Mouse (Mus musculus) C3H10T1/2 (cell line): ENCODE measurements around the gene Gucy1a1. TPM values are rescaled to one million over a fixed set of nuclear protein-coding genes. Genes with fewer than 3 reads are reported as not detected.

ENCODE experiments used
- polyA plus RNA-seq, 2 experiments: library from polyadenylated mRNA; unstranded; fragments of >200 nt; fragmentation: generic; extraction: Trizol; gene quantifications; one replicate each; pipeline ENCODE4 v1.2.1; 2012; ENCODE audit warnings: missing spikeins in 2 of 2

Gene Gucy1a1
- not detected for polyA plus RNA-seq

DNA sequence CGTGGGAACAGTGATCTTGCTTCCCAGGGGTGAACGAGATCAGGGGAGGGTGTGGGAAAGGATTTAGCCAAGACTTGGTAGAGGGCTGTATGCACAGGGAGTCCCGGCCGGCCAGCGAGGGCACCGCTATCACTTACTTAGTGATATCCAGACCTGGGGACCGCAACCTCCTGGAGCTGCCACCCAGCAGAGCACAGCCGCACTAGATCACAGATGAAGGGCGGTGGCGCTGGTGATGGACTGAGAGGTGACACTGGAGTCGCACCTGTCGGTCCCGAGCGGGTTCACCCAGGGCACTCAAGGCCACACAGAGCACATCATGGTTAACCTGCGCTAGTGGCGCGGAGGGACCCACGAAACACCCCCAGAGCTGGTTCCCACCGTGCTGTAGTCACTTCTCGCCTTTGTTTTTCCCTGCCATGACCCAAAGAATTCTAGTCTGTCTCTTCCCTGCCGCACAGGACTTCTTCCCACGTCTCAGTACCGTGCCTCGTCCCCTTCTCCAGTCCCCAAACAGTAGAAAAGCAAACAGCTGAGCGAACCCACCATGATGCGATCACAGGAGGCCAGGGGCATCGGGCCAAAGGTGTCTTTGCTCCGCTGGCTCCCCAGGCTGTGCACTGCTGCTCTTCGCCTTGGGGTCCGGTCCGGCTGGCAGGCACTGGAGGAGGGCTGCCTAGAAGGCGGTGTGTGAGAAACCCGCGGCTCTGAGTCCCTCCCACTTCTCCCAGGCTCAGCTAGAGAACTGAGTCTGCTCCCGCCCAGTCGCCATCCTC, at the start of gene Gucy1a1:
Gene Gucy1a1 (minus strand): TSS at position 664 of the 776 bp plus-strand sequence.

GRCm38 (mm10) chr3:82074201-82074851, 71.3 kb downstream of the Gucy1a1 start, which contains the start of gene Gucy1b1:
Gene Gucy1b1, minus strand, starts transcription at chr3:82074689.

Other genes starting within 250 kb of the Gucy1a1 start
- 1 to 10 TPM in 1 of 2 experiments, under 1 TPM in 1; 0.11 to 5.0 TPM for gene Ctso, start 213.2 kb downstream of the Gucy1a1 start, polyA plus RNA-seq
- gene Tdo2, start 169.6 kb downstream of the Gucy1a1 start, polyA plus RNA-seq = under 1 TPM in 1 of 2 experiments, not detected in 1; 0.02 TPM
- gene Asic5, start 163.5 kb downstream of the Gucy1a1 start, polyA plus RNA-seq = not detected
- not detected for gene Gucy1b1, start 71.1 kb downstream of the Gucy1a1 start, polyA plus RNA-seq
- under 1 TPM; 0.14 to 0.54 TPM for gene Map9, start 212.3 kb upstream of the Gucy1a1 start, polyA plus RNA-seq